Mouse (Mus musculus) adrenal gland, adult 2 months (tissue): ENCODE results near the gene Tubgcp5. TPM values are rescaled to one million over a fixed set of nuclear protein-coding genes. Genes with fewer than 3 reads are reported as not detected.

Experiments used
- DNase-seq: peaks from one replicate; pipeline ENCODE4 v3.0.0; 2021
- long read RNA-seq: library from polyadenylated mRNA; stranded (forward); transcript quantifications from one replicate; pipeline ENCODE4 v2.0.0, GENCODE M21; 2021
- polyA plus RNA-seq: library from polyadenylated mRNA; depleted of rRNA; stranded (reverse); fragments of >200 nt; gene quantifications from 2 replicates; pipeline ENCODE4 v1.2.3, GENCODE M21; 2012; rRNA removed
- total RNA-seq, 2 experiments: library from RNA; stranded (reverse); gene quantifications; 2 replicates each; pipeline ENCODE4 v1.2.3; 2021

Gene Tubgcp5
- total RNA-seq = 10 to 100 TPM; 14.8 to 19.5 TPM
- 2.0 and 2.6 TPM in 2 replicates for polyA plus RNA-seq
- long read RNA-seq, transcript Tubgcp5-201 (23 exons, 3,905 nt) = major isoform, 9 of 12 reads
- long read RNA-seq, partial matches to known transcripts = 1 of 12 reads
- long read RNA-seq, other reads (novel, unspliced or antisense) = 2 of 12 reads

- peak; percentile 97 for DNase-seq
Observed at GRCm38 (mm10) chr7:55793952-55794603, at the start of gene Tubgcp5. Gene Tubgcp5, plus strand, starts transcription at chr7:55794154.

GRCm38 (mm10) chr7:55744566-55745220, 49.3 kb upstream of the Tubgcp5 start:
- peak; percentile 15 for DNase-seq

- DNase-seq = peak; percentile 28
Observed at GRCm38 (mm10) chr7:55750841-55751240, 43.1 kb upstream of the Tubgcp5 start.

- DNase-seq = no peak
Observed at GRCm38 (mm10) chr7:55759346-55759745, 34.6 kb upstream of the Tubgcp5 start.

GRCm38 (mm10) chr7:55767926-55768325, 26.0 kb upstream of the Tubgcp5 start, which contains the start of gene Siglech:
Gene Siglech, plus strand, starts transcription at chr7:55768178.
- no peak for DNase-seq

- DNase-seq = peak; percentile 27
Observed at GRCm38 (mm10) chr7:55780011-55780410, 13.9 kb upstream of the Tubgcp5 start.

- DNase-seq = no peak
Observed at GRCm38 (mm10) chr7:55782493-55782892, 11.5 kb upstream of the Tubgcp5 start.

GRCm38 (mm10) chr7:55784580-55784979, 9.4 kb upstream of the Tubgcp5 start:
- DNase-seq = no peak

- peak; percentile 59 for DNase-seq
Observed at GRCm38 (mm10) chr7:55790586-55790985, 3.4 kb upstream of the Tubgcp5 start.

- no peak for DNase-seq
Observed at GRCm38 (mm10) chr7:55792280-55792679, 1.7 kb upstream of the Tubgcp5 start.

GRCm38 (mm10) chr7:55793236-55793951, 560 bp upstream of the Tubgcp5 start:
- no peak for DNase-seq

GRCm38 (mm10) chr7:55799981-55800380, 6.0 kb downstream of the Tubgcp5 start:
- no peak for DNase-seq

GRCm38 (mm10) chr7:55809967-55810366, 16.0 kb downstream of the Tubgcp5 start:
- DNase-seq = no peak

GRCm38 (mm10) chr7:55824468-55824867, 30.5 kb downstream of the Tubgcp5 start:
- DNase-seq = no peak

GRCm38 (mm10) chr7:55827551-55827950, 33.6 kb downstream of the Tubgcp5 start:
- DNase-seq = peak; percentile 13

GRCm38 (mm10) chr7:55836877-55837276, 42.9 kb downstream of the Tubgcp5 start:
- DNase-seq = no peak

GRCm38 (mm10) chr7:55841445-55841844, 47.5 kb downstream of the Tubgcp5 start, which contains the start of gene Cyfip1:
Gene Cyfip1, plus strand, starts transcription at chr7:55841745.
- DNase-seq = no peak

- DNase-seq = peak; percentile 97
Observed at GRCm38 (mm10) chr7:55841977-55842503, 48.1 kb downstream of the Tubgcp5 start.

GRCm38 (mm10) chr7:55842504-55843152, 48.7 kb downstream of the Tubgcp5 start:
- DNase-seq = no peak

GRCm38 (mm10) chr7:55846606-55847312, 52.8 kb downstream of the Tubgcp5 start:
- DNase-seq = no peak

GRCm38 (mm10) chr7:55849948-55850571, 56.1 kb downstream of the Tubgcp5 start:
- DNase-seq = no peak
